Mouse (Mus musculus) layer of hippocampus, postnatal 10 days (tissue): ENCODE results near the gene Cyp2a4. TPM values are rescaled to one million over a fixed set of nuclear protein-coding genes. Genes with fewer than 3 reads are reported as not detected.
"Not testable (repeated sequence)": the region's sequence is repeated elsewhere in the genome, so short reads cannot be mapped to it uniquely, and the experiment has no call there.

Experiments used
- DNase-seq, 2 experiments: peaks; one replicate each; pipeline ENCODE4 v3.0.0; 2021; ENCODE audit warnings: low spot score in 2 of 2
- long read RNA-seq: library from polyadenylated mRNA; stranded (forward); transcript quantifications from one replicate; pipeline ENCODE4 v2.0.0, GENCODE M21; 2023
- total RNA-seq, 2 experiments: library from RNA; stranded (reverse); gene quantifications; 2 replicates each; pipeline ENCODE4 v1.2.3; 2021

Gene Cyp2a4
- not detected for total RNA-seq
- long read RNA-seq = 0 reads

DNA sequence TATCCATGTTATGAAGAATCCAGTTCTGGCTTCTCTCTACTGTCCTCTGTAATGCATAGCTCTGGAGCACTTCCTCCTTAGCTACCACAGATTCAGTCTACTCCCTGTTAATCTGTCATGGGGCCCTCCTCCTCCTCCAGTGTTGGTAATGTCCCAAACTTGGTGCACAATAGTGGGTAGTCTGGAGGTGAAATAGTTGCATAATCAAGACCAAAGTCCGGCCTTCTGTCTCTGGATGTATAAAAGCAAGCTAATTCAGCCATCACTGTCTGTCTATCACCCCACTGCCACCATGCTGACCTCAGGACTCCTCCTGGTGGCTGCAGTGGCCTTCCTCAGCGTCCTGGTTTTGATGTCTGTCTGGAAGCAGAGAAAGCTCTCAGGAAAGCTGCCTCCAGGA, at the start of gene Cyp2a4:
Gene Cyp2a4, plus strand, starts transcription at position 244 of the 400 bp plus-strand sequence.
- not testable (repeated sequence) for DNase-seq

DNA sequence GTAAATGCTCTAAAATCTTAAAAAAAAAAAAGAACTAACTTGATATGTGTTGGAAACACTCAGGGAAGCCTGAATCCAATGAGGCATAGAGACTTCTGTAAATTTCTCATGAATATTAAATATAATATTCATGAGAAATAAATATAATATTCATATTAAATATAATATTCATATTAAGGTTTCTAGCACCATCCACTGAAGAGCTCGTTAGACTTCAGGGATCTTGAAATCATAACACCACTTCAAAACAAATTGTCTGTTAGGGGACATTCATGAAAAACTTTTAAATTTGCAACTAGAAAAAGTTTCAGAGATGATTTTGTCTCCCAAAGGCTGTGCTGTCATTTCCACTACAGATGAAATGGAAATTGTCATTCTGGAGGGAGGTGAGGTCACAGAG, 46.9 kb upstream of the Cyp2a4 start, which contains the start of gene Vmn1r184:
Gene Vmn1r184, plus strand, starts transcription at position 301 of the 400 bp plus-strand sequence.
- DNase-seq = not testable (repeated sequence)

DNA sequence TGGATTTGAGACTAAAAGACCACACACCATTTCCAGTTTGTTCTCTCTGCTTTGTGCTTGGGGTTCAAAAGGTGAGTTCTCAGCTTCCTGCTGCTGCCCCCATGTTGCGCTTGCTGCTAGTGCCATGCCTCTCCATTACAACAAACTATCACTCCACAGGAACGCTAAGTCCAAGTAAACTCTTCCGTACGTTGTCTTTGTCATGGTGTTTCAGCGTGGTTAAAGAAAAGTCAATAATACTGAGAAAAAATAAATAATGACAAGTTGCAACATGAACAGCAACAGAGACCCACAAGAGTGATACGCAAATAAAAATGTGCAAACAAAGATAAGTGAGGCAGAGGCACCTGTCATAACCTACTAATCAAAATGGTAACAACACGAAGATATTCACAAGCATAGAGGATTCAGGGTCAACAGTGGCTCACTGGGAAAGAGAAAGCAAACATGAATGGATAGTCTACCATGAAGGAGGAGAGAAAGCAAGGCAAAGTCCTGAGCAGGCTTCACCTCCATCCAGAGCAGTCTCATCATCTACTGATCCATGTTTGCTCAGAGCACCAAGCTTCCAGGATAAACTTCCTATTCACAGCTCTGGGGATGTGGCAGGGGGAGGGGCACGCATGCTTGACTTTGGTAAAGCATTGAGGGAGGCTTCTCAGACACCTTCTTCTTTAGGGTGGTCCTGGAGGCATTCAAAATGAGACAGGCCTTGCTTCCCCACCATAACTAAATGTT, 3.4 kb upstream of the Cyp2a4 start:
- DNase-seq = not testable (repeated sequence)

DNA sequence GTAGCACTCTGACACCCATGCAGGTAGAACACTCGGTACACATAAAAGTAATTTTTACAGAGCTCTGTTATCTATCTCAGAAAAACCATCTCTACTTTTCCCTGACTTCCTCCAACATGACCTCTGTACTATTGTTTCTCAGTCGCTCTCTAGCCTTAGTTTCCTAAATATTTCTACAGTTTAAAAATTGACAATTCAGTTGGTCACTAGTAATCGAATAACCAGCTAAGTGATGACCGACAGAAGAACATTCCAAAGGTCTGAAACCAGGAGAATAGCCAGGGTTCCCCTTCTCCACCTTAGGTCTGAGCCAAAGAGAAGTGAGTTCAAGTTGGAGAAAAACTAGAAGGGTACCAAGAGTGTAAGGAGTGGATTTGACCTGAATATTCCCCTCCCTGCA, 4.8 kb downstream of the Cyp2a4 start:
- not testable (repeated sequence) for DNase-seq

DNA sequence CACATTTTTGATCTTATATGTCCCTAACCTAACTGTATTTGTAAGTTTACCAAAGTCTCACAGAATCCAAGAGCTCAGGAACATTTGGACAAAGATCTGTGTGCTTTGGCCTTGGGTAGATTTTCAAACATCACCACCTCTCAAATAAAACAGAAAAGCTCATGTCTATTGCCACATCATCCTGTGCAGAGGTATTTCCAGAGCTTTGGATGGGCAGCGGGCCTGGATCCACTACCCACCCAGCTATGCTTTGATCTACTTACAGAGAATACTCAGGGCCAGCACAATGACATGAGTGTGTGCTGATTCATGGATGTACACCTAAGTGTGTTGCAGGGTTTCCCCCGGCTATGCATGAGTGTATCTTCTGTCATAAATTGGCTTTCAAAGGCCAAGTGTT, 8.2 kb downstream of the Cyp2a4 start:
- DNase-seq = not testable (repeated sequence)

DNA sequence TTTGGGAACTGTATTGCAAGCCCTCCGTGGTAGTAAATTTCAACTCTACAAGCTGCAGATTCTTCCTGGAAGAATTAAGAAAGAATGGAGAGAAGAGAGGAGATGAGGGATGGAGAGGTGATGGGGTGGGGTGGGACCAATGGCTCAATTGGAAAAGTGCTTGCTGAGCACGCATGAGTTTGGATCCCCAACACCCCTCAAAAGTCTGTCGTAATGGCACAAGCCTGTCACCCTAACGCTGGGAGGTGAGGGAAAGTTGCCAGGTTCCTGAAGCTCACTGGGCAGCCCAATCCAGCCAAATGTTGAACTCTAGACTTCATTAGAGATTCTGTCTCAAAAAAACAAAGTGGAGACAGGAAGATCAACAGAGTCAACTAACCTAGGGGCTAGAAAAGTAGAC, 8.8 kb downstream of the Cyp2a4 start:
- DNase-seq = not testable (repeated sequence)

DNA sequence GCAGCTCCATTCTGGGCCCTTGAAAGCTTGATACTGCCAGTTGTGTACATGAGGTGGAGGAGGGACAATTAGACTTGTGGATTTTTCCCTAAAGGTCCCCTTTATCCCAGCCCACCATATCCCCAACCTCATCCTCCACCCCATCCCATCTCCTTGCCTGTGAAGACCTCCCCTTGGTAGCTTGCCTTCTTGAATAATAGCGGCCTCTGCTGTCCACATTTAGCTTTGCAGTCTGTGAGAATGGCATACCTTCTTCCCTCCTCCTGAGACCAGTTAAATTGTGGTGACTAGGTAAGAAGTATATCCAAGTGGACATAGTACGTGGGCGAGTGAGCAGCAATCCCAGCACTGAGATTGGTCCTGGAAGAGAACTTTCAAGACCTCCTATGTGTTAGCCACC, 13.4 kb downstream of the Cyp2a4 start:
- DNase-seq = not testable (repeated sequence)

DNA sequence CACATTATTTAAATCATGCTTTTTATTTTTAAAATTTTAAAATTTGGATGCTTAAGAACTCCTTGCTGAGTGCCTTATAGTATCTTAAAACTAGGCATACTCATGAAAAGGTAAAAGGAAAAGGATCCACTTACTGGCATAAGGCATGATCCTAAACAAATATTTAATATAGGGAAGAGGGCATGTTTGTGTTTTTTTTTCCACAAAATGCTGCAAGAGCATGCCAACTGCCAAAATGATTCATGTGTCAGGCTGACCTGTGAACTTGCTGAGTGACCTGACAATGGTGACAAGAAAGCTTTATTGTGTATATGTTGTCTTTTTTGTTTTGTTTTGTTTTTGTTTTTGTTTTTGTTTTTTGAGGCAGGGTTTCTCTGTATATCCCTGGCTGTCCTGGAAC, 43.2 kb downstream of the Cyp2a4 start:
- DNase-seq = not testable (repeated sequence)

DNA sequence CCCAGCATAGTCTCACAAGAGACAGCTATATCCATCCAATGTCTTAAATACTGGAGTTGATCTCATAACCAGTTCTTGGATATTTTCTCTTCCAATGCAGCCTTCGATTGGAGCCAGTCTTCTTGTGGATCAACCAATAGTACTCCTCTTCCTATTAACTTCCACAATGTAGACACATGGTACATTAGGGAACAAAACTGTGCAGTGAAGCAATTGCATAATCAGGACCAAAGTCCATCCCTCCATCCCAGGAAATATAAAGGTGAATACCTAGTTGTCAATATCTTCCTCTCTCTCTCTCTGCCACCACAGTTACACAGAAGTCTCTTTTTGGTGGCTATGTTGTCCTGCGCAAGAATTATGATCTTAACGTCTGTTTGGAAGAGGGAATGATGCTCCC, 45.3 kb downstream of the Cyp2a4 start:
- DNase-seq = not testable (repeated sequence)

DNA sequence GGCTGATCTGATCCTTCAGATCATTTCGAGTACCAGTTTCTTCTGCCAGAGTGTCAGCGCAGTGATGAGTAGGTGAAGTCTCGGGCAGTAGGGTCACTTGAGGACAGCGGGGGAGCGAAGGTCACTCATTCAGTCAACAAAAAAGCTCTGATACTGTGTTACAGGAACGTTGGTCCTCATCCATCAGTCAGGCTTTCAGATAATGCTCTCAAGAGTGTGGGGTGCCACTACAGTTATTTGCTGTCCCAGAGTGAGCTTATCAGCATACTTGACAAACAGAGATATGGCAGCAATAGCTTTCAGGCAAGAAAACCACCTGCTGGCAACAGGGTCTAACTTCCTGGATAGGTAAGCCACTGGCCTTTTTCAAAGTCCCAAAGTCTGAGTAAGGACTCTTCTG, 49.8 kb downstream of the Cyp2a4 start:
- DNase-seq = not testable (repeated sequence)

Other genes with a start within 250 kb of the Cyp2a4 start
- gene Cyp2b13, start 245.7 kb upstream of the Cyp2a4 start, total RNA-seq = not detected
- gene Cyp2b9, start 133.8 kb upstream of the Cyp2a4 start, total RNA-seq = not detected
- not detected for gene Vmn1r184, start 46.8 kb upstream of the Cyp2a4 start, total RNA-seq
- not detected for gene Nlrp9c, start 96.5 kb downstream of the Cyp2a4 start, total RNA-seq
- not detected for gene Nlrp4a, start 127.9 kb downstream of the Cyp2a4 start, total RNA-seq
- not detected for gene Nlrp9a, start 227.9 kb downstream of the Cyp2a4 start, total RNA-seq